Mouse (Mus musculus): ENCODE measurements at regions not wholly inside any gene's neighbourhood (a gene's known extent, or its start where the extent isn't known, plus 50 kb on each side); places are given as distances from the start of the nearest gene placed in this dataset.

DNA sequence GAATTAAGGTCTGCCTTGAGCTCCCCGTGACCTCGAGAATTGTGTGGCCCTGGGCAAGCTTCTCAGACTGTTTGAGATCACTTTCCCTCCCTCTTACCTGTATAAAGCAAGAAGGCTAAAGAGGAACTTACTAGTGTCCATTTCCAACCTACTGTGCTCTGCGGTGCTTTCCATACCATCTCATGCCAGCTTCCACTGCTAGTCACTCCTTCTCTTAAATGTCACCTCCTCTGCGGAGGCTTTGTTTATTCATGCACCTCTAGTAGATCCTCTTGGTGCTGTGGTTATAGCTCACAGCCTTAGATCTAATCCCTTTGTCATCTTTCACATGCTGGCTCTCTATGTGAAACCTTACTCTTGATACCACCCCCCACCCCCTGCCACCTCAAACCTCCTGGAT is 2310.3 kb upstream of the Lrrc6 start:
- Histone ChIP-seq H3K79me2 (ENCODE audit: control insufficient read depth, insufficient read depth) (no peaks in the 10 kb centered on the region), H3K4me2 (ENCODE audit: low read depth) (no peak overlapping the region), H3ac (ENCODE audit: control insufficient read depth, insufficient read length) (no peak overlapping the region), H3K36me3 (ENCODE audit: control insufficient read depth, insufficient read depth) (no peaks in the 10 kb centered on the region), H3K4me3 (no peak overlapping the region), H3K27me3 (ENCODE audit: control insufficient read depth, insufficient read depth, insufficient read length) (no peaks in the 10 kb centered on the region)
- no peak for TF ChIP-seq E2F4 (IDR thresholded peaks at IDR 0.05; ENCODE audit: insufficient read depth)

DNA sequence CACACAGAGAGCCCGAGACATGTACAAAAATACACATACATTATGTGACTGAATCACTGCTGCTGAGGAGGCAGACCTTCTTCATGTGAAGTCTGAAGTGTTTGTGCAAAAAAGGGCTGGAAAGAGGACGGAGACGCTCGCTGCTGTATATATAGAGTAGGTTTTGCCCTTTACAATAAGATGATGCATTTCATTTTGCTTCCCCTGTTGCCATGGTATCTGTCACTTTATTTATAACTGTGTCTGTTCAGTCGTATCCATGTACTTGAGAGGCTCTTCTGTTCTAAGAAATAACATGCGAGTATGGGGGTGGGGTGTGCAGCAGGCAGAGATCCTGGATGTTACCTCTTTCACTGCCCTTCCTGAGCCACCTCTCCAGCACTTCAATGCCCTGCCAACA is 2309.9 kb upstream of the Lrrc6 start:
- Histone ChIP-seq H3K4me3 (no peak overlapping the region), H3K79me2 (ENCODE audit: control insufficient read depth, insufficient read depth) (no peaks in the 10 kb centered on the region), H3ac (ENCODE audit: control insufficient read depth, insufficient read length) (no peak overlapping the region), H3K4me2 (ENCODE audit: low read depth) (no peak overlapping the region), H3K36me3 (ENCODE audit: control insufficient read depth, insufficient read depth) (no peaks in the 10 kb centered on the region), H3K27me3 (ENCODE audit: control insufficient read depth, insufficient read depth, insufficient read length) (no peaks in the 10 kb centered on the region)
- no peak for TF ChIP-seq SRF (IDR thresholded peaks at IDR 0.05; ENCODE audit: control insufficient read depth, insufficient read length, low read depth)
- no peak for TF ChIP-seq MYOG (IDR thresholded peaks at IDR 0.05; ENCODE audit: control insufficient read depth in 1 of 3, insufficient read depth in 1 of 3, insufficient read length in 2 of 3, low read depth in 2 of 3)
- TF ChIP-seq MAX (IDR thresholded peaks at IDR 0.05; ENCODE audit: low read depth), result no peak
- no peak for TF ChIP-seq USF1 (IDR thresholded peaks at IDR 0.05; ENCODE audit: low read depth)
- TF ChIP-seq E2F4 (IDR thresholded peaks at IDR 0.05; ENCODE audit: insufficient read depth), result no peak
- no peak for TF ChIP-seq TCF12 (IDR thresholded peaks at IDR 0.05; ENCODE audit: insufficient read depth, poor library complexity, severe bottlenecking)
- TF ChIP-seq CEBPB (IDR thresholded peaks at IDR 0.05; ENCODE audit: insufficient read depth, poor library complexity, severe bottlenecking), result no peak

DNA sequence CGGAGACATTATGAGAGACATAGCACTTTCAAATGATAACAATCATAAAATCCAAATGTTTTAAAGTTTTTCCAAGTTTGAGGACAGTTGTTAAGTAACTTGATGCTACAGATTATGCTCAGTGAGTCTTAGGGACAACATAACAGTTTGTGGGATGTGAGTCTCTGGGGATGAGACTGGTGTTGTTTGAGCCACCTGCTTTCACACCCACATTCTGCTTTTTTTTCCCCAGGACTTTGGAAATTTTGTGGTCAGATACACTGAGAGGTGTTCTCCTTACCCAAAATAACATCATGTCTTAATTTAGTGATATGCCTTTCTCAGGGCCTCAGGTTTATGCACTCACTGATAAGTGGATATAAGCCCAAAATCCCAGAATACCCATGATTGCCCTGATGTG is 2307.5 kb upstream of the Lrrc6 start:
- TF ChIP-seq TCF3 (IDR thresholded peaks at IDR 0.05; ENCODE audit: insufficient read length, low read depth), result no peak
- no peak for TF ChIP-seq MYOD1 (IDR thresholded peaks at IDR 0.05; ENCODE audit: control insufficient read depth in 1 of 3, insufficient read length in 2 of 3, low read depth in 2 of 3)
- TF ChIP-seq REST (IDR thresholded peaks at IDR 0.05; ENCODE audit: insufficient read depth, insufficient read length), result no peak
- TF ChIP-seq CEBPB (IDR thresholded peaks at IDR 0.05; ENCODE audit: insufficient read depth, poor library complexity, severe bottlenecking), result no peak
- TF ChIP-seq E2F4 (IDR thresholded peaks at IDR 0.05; ENCODE audit: insufficient read depth), result no peak
- TF ChIP-seq SRF (IDR thresholded peaks at IDR 0.05; ENCODE audit: control insufficient read depth, insufficient read length, low read depth), result no peak
- TF ChIP-seq TCF12 (IDR thresholded peaks at IDR 0.05; ENCODE audit: insufficient read depth, poor library complexity, severe bottlenecking), result no peak
- no peak for TF ChIP-seq POLR2A (IDR thresholded peaks at IDR 0.05; ENCODE audit: insufficient read length, low read depth)
- TF ChIP-seq MYOG (IDR thresholded peaks at IDR 0.05; ENCODE audit: control insufficient read depth in 1 of 3, insufficient read depth in 1 of 3, insufficient read length in 2 of 3, low read depth in 2 of 3), result no peak
- no peak for TF ChIP-seq MAX (IDR thresholded peaks at IDR 0.05; ENCODE audit: low read depth)
- TF ChIP-seq USF1 (IDR thresholded peaks at IDR 0.05; ENCODE audit: low read depth), result no peak
- Histone ChIP-seq H3K36me3 (ENCODE audit: control insufficient read depth, insufficient read depth) (no peaks in the 10 kb centered on the region), H3ac (ENCODE audit: control insufficient read depth, insufficient read length) (no peak overlapping the region), H3K27me3 (ENCODE audit: control insufficient read depth, insufficient read depth, insufficient read length) (no peaks in the 10 kb centered on the region), H3K79me2 (ENCODE audit: control insufficient read depth, insufficient read depth) (no peaks in the 10 kb centered on the region), H3K4me3 (no peak overlapping the region), H3K4me2 (ENCODE audit: low read depth) (no peak overlapping the region)

- Histone ChIP-seq H3K4me2 (ENCODE audit: low read depth) (no peak overlapping the region), H3K27me3 (ENCODE audit: control insufficient read depth, insufficient read depth, insufficient read length) (no peaks in the 10 kb centered on the region), H3ac (ENCODE audit: control insufficient read depth, insufficient read length) (no peak overlapping the region), H3K36me3 (ENCODE audit: control insufficient read depth, insufficient read depth) (no peaks in the 10 kb centered on the region), H3K4me3 (no peak overlapping the region), H3K79me2 (ENCODE audit: control insufficient read depth, insufficient read depth) (no peaks in the 10 kb centered on the region)
- TF ChIP-seq REST (IDR thresholded peaks at IDR 0.05; ENCODE audit: insufficient read depth, insufficient read length) (no peak), USF1 (IDR thresholded peaks at IDR 0.05; ENCODE audit: low read depth) (no peak), SRF (IDR thresholded peaks at IDR 0.05; ENCODE audit: control insufficient read depth, insufficient read length, low read depth) (no peak), TCF12 (IDR thresholded peaks at IDR 0.05; ENCODE audit: insufficient read depth, poor library complexity, severe bottlenecking) (no peak), E2F4 (IDR thresholded peaks at IDR 0.05; ENCODE audit: insufficient read depth) (no peak), MYOG (IDR thresholded peaks at IDR 0.05; ENCODE audit: control insufficient read depth in 1 of 3, insufficient read depth in 1 of 3, insufficient read length in 2 of 3, low read depth in 2 of 3) (no peak), TCF3 (IDR thresholded peaks at IDR 0.05; ENCODE audit: insufficient read length, low read depth) (no peak), POLR2A (IDR thresholded peaks at IDR 0.05; ENCODE audit: insufficient read length, low read depth) (no peak), MYOD1 (IDR thresholded peaks at IDR 0.05; ENCODE audit: control insufficient read depth in 1 of 3, insufficient read length in 2 of 3, low read depth in 2 of 3) (no peak), POLR2AphosphoS2 (IDR thresholded peaks at IDR 0.05; ENCODE audit: insufficient read length, low read depth) (no peak), MAX (IDR thresholded peaks at IDR 0.05; ENCODE audit: low read depth) (no peak), CEBPB (IDR thresholded peaks at IDR 0.05; ENCODE audit: insufficient read depth, poor library complexity, severe bottlenecking) (no peak)
Observed at GRCm38 (mm10) chr15:68804254-68804653, 2303.5 kb upstream of the Lrrc6 start.

GRCm38 (mm10) chr15:68801763-68802162 is 2301.1 kb upstream of the Lrrc6 start:
- H3K27me3 ChIP-seq (ENCODE audit: control insufficient read depth, insufficient read depth, insufficient read length), result no peaks in the 10 kb centered on the region
- H3K4me3 ChIP-seq, result no peak overlapping the region
- no peak for TF ChIP-seq TCF12 (IDR thresholded peaks at IDR 0.05; ENCODE audit: insufficient read depth, poor library complexity, severe bottlenecking)
- TF ChIP-seq E2F4 (IDR thresholded peaks at IDR 0.05; ENCODE audit: insufficient read depth), result no peak
- no peak for TF ChIP-seq POLR2AphosphoS2 (IDR thresholded peaks at IDR 0.05; ENCODE audit: insufficient read length, low read depth)
- no peak for TF ChIP-seq SRF (IDR thresholded peaks at IDR 0.05; ENCODE audit: control insufficient read depth, insufficient read length, low read depth)
- no peak for TF ChIP-seq REST (IDR thresholded peaks at IDR 0.05; ENCODE audit: insufficient read depth, insufficient read length)
- no peak for TF ChIP-seq MYOD1 (IDR thresholded peaks at IDR 0.05; ENCODE audit: control insufficient read depth in 1 of 3, insufficient read length in 2 of 3, low read depth in 2 of 3)
- TF ChIP-seq CEBPB (IDR thresholded peaks at IDR 0.05; ENCODE audit: insufficient read depth, poor library complexity, severe bottlenecking), result no peak
- TF ChIP-seq MYOG (IDR thresholded peaks at IDR 0.05; ENCODE audit: control insufficient read depth in 1 of 3, insufficient read depth in 1 of 3, insufficient read length in 2 of 3, low read depth in 2 of 3), result no peak
- TF ChIP-seq USF1 (IDR thresholded peaks at IDR 0.05; ENCODE audit: low read depth), result no peak
- TF ChIP-seq TCF3 (IDR thresholded peaks at IDR 0.05; ENCODE audit: insufficient read length, low read depth), result no peak
- TF ChIP-seq MAX (IDR thresholded peaks at IDR 0.05; ENCODE audit: low read depth), result no peak
- no peak for TF ChIP-seq POLR2A (IDR thresholded peaks at IDR 0.05; ENCODE audit: insufficient read length, low read depth)
- H3K4me2 ChIP-seq (ENCODE audit: low read depth), result no peak overlapping the region
- H3K79me2 ChIP-seq (ENCODE audit: control insufficient read depth, insufficient read depth), result no peaks in the 10 kb centered on the region
- H3ac ChIP-seq (ENCODE audit: control insufficient read depth, insufficient read length), result no peak overlapping the region
- no peaks in the 10 kb centered on the region for H3K36me3 ChIP-seq (ENCODE audit: control insufficient read depth, insufficient read depth)
